Mouse (Mus musculus) brain, embryonic 14.5 days (tissue): ENCODE results near the gene Erich6b. TPM values are rescaled to one million over a fixed set of nuclear protein-coding genes. Genes with fewer than 3 reads are reported as not detected.

Source experiments
- DNase-seq: peaks from one replicate; pipeline ENCODE4 v3.0.0-alpha.2; 2011; ENCODE audit warnings: low read depth
- CTCF ChIP-seq: fragments of 200-500 bp; IDR thresholded peaks from 2 replicates; pipeline ENCODE4 v1.5.1; 2012; ENCODE audit warnings: inconsistent platforms, mild to moderate bottlenecking, moderate library complexity, borderline replicate concordance; ENCODE audit not compliant: insufficient read depth, insufficient read length; ENCODE audit errors: extremely low read depth
- POLR2A ChIP-seq: fragments of 200-500 bp; IDR thresholded peaks from 2 replicates; pipeline ENCODE4 v1.6.1; 2012; ENCODE audit warnings: mild to moderate bottlenecking, inconsistent platforms, borderline replicate concordance; ENCODE audit not compliant: poor library complexity, insufficient read depth, insufficient read length, severe bottlenecking; ENCODE audit errors: extremely low read depth
- polyA plus RNA-seq: library from polyadenylated mRNA; depleted of rRNA; stranded (reverse); fragments of >200 nt; gene quantifications from 2 replicates; pipeline ENCODE4 v1.2.3, GENCODE M21; 2012; rRNA removed

Erich6b gene
- polyA plus RNA-seq, 1 experiment = not detected

DNA sequence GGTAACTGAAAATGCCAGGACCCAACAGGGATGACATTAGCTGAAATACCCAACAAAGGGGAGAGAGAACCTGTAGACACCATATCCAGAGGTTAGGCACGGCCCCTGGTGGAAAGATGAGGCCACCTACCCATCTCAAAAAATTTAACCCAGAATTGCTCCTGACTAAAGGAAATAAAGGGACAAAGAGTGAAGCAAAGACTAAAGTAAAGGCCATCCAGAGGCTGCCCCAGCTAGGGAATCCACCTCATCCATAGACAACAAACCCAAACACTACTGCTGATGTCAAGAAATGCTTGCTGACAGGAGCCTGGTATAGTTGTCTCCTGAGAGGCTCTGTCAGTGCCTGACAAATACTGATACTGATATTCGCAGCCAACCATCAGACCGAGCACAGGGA is 69.7 kb downstream of the Erich6b start:
- DNase-seq = no peak
- TF ChIP-seq CTCF (no peak), POLR2A (no peak)

DNA sequence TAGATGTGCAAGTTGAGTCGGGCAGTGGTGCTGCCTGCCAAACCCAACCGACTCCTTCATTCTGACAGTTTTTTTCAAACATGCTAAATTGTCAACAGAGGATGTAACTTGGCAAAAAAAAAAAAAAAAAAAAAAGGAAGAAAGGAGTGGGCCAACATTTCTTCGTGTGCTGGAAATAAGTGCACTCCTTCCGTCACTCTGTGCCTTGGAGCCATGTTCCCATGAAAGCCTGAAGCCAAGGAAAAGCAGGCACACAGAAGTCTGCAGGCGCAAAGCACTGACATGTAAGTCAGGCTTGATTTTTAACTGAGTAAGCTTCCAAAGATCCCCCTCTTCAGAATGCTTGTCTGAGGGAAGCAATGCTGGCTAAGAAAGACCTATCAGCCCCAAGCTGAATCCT is 70.6 kb downstream of the Erich6b start:
- DNase-seq = peak; percentile 40
- TF ChIP-seq CTCF (no peak), POLR2A (no peak)

DNA sequence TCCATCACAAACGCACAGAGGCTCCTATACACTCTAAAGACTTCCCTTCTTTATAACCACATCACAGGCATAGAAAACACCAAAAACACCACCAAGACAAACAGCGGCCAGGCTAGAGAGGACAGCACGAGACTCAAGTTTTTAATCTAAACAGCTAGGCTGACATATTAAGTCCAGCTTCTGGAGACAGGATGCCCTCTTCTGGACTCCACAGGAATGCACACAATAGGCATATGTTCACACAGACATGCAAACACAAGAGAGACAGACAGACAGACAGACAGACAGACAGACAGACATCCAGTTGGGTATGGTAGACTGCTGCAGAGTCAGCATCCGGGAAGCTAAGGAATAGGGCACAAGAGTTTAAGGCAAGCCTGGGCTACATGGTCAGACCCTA is 71.6 kb downstream of the Erich6b start:
- TF ChIP-seq CTCF (peak; percentile 52; the same call in 1 of the 2 replicates), POLR2A (no peak)
- peak; percentile 76 for DNase-seq

DNA sequence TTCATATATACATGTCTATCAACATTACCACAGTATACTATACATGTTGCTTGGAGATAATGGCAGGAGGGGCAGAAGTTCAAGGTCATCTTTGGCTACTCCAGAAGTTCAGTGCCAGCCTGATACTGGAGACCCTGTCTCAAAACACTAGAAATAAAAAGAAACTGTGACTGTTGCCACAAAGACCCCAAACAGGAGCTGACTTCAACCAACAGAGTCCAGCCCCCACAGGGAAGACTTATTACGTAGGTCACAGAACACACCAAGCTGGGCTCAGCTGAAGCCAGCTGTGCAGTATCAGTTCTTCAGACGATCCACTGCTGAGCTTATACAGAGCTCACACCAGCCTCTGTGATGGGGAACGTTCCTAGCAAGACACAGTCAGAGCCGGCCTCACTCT is 74.4 kb downstream of the Erich6b start:
- TF ChIP-seq CTCF = no peak
- TF ChIP-seq POLR2A = no peak

More for the DNA sequence above, 74.4 kb downstream of the Erich6b start:
- DNase-seq = no peak

Other genes with a start within 250 kb of the Erich6b start
- gene Siah3, start 186.3 kb upstream of the Erich6b start, polyA plus RNA-seq = 7.0 and 8.6 TPM in 2 replicates
- not detected in 2 replicates for gene Spert, start 49.1 kb upstream of the Erich6b start, polyA plus RNA-seq
- 24.4 and 26.8 TPM in 2 replicates for gene Cog3, start 112.3 kb downstream of the Erich6b start, polyA plus RNA-seq
- 15.1 and 18.3 TPM in 2 replicates for gene Slc25a30, start 144.8 kb downstream of the Erich6b start, polyA plus RNA-seq
- 1,780 and 1,905 TPM in 2 replicates for gene Tpt1, start 202.8 kb downstream of the Erich6b start, polyA plus RNA-seq